Mouse (Mus musculus) kidney, adult 2 months (tissue): ENCODE measurements at regions not wholly inside any gene's neighbourhood (a gene's known extent, or its start where the extent isn't known, plus 50 kb on each side); places are given as distances from the start of the nearest gene placed in this dataset.

Experiments used
- DNase-seq: peaks from one replicate; pipeline ENCODE4 v3.0.0; 2021
- H3K27ac ChIP-seq: fragments of 200-500 bp; 2 replicates; pipeline ENCODE4 v1.5.1; 2012; ENCODE audit warnings: low read depth, low read length, control low read depth, inconsistent platforms; ENCODE audit not compliant: insufficient read depth
- H3K27me3 ChIP-seq: fragments of 200-500 bp; replicated peaks from 2 replicates; pipeline ENCODE4 v1.6.1; 2012; ENCODE audit warnings: mild to moderate bottlenecking, moderate library complexity, low read length, inconsistent platforms; ENCODE audit not compliant: control insufficient read depth, insufficient read depth
- H3K36me3 ChIP-seq: fragments of 200-500 bp; 2 replicates; pipeline ENCODE4 v1.6.1; 2012; ENCODE audit warnings: mild to moderate bottlenecking, moderate library complexity, low read length, inconsistent platforms; ENCODE audit not compliant: control insufficient read depth, insufficient read depth
- H3K4me1 ChIP-seq: fragments of 200-500 bp; 2 replicates; pipeline ENCODE4 v1.6.1; 2011; ENCODE audit warnings: low read length; ENCODE audit not compliant: control insufficient read depth, insufficient read depth
- H3K4me3 ChIP-seq: fragments of 200-500 bp; 2 replicates; pipeline ENCODE4 v1.5.1; 2011; ENCODE audit warnings: mild to moderate bottlenecking, low read depth, low read length, control low read depth; ENCODE audit not compliant: insufficient read depth
- CTCF ChIP-seq: fragments of 200-500 bp; conservative IDR thresholded peaks from 2 replicates; pipeline ENCODE4 v1.5.1; 2011; ENCODE audit warnings: low read depth, mild to moderate bottlenecking, control low read depth, low read length, moderate library complexity, mixed read lengths; ENCODE audit not compliant: insufficient read depth, insufficient read length
- POLR2A ChIP-seq: fragments of 200-500 bp; IDR thresholded peaks from one replicate; pipeline ENCODE4 v1.6.1; 2011; ENCODE audit warnings: low read depth, low read length, control low read depth
- WGBS: fragments of 180-500 bp; shearing (Covaris S2); methylation state at CpG from one replicate; pipeline ENCODE4 v1.1.7; 2018; 5-methylcytosine and 5-hydroxymethylcytosine counted together

GRCm38 (mm10) chr14:105632335-105632734, 264.3 kb downstream of the Spry2 start:
- DNase-seq, result no peak
- no peak for TF ChIP-seq POLR2A
- TF ChIP-seq CTCF, result no peak
- WGBS, result 89% methylated on average over 4 of the region's 4 CpGs
- no peaks in the 10 kb centered on the region for H3K27me3 ChIP-seq
- no peaks in the 10 kb centered on the region for H3K4me1 ChIP-seq
- no peak overlapping the region for H3K27ac ChIP-seq
- no peak overlapping the region for H3K4me3 ChIP-seq
- no peaks in the 10 kb centered on the region for H3K36me3 ChIP-seq

- Histone ChIP-seq H3K4me3 (no peak overlapping the region), H3K27ac (no peak overlapping the region)
- WGBS, result 85% methylated on average over 5 of the region's 5 CpGs
Measured at GRCm38 (mm10) chr14:105631681-105632031, 265.0 kb downstream of the Spry2 start.

GRCm38 (mm10) chr14:105630867-105631680, 265.5 kb downstream of the Spry2 start:
- H3K4me3 ChIP-seq, result no peak overlapping the region
- H3K27me3 ChIP-seq, result no peaks in the 10 kb centered on the region
- no peak for DNase-seq
- no peaks in the 10 kb centered on the region for H3K36me3 ChIP-seq
- no peak overlapping the region for H3K27ac ChIP-seq
- no peaks in the 10 kb centered on the region for H3K4me1 ChIP-seq
- no peak for TF ChIP-seq POLR2A
- no peak for TF ChIP-seq CTCF
- 96% methylated on average over 9 of the region's 9 CpGs for WGBS

More at GRCm38 (mm10) chr14:105631681-105632031, 265.0 kb downstream of the Spry2 start:
- Histone ChIP-seq H3K4me1 (no peaks in the 10 kb centered on the region), H3K27me3 (no peaks in the 10 kb centered on the region), H3K36me3 (no peaks in the 10 kb centered on the region)
- TF ChIP-seq CTCF (no peak), POLR2A (no peak)
- DNase-seq, result no peak

- 94% methylated on average over 5 of the region's 5 CpGs for WGBS
- no peak overlapping the region for H3K27ac ChIP-seq
- no peak overlapping the region for H3K4me3 ChIP-seq
- no peaks in the 10 kb centered on the region for H3K27me3 ChIP-seq
- no peak for DNase-seq
- no peaks in the 10 kb centered on the region for H3K36me3 ChIP-seq
- TF ChIP-seq CTCF (no peak), POLR2A (no peak)
- H3K4me1 ChIP-seq, result no peaks in the 10 kb centered on the region
Measured at GRCm38 (mm10) chr14:105630444-105630843, 266.2 kb downstream of the Spry2 start.

- Histone ChIP-seq H3K4me1 (no peaks in the 10 kb centered on the region), H3K27me3 (no peaks in the 10 kb centered on the region), H3K27ac (no peak overlapping the region), H3K4me3 (no peak overlapping the region), H3K36me3 (no peaks in the 10 kb centered on the region)
- TF ChIP-seq POLR2A, result no peak
- TF ChIP-seq CTCF, result no peak
- WGBS, result 86% methylated on average over 3 of the region's 3 CpGs
- no peak for DNase-seq
Measured at GRCm38 (mm10) chr14:105628673-105629072, 267.9 kb downstream of the Spry2 start.

GRCm38 (mm10) chr14:105624387-105624786, 272.2 kb downstream of the Spry2 start:
- no peaks in the 10 kb centered on the region for H3K27me3 ChIP-seq
- no peaks in the 10 kb centered on the region for H3K36me3 ChIP-seq
- 86% methylated on average over 7 of the region's 7 CpGs for WGBS
- H3K27ac ChIP-seq, result no peak overlapping the region
- H3K4me1 ChIP-seq, result no peaks in the 10 kb centered on the region
- H3K4me3 ChIP-seq, result no peak overlapping the region
- TF ChIP-seq POLR2A, result no peak
- no peak for TF ChIP-seq CTCF
- no peak for DNase-seq

- no peak overlapping the region for H3K4me3 ChIP-seq
- H3K27me3 ChIP-seq, result no peaks in the 10 kb centered on the region
- 90% methylated on average over 5 of the region's 5 CpGs for WGBS
Measured at GRCm38 (mm10) chr14:105622166-105622565, 274.5 kb downstream of the Spry2 start.

More at GRCm38 (mm10) chr14:105622166-105622565, 274.5 kb downstream of the Spry2 start:
- Histone ChIP-seq H3K4me1 (no peaks in the 10 kb centered on the region), H3K36me3 (no peaks in the 10 kb centered on the region), H3K27ac (no peak overlapping the region)
- TF ChIP-seq CTCF (no peak), POLR2A (no peak)
- no peak for DNase-seq
